Mouse (Mus musculus): ENCODE results near the gene Rtkn2.

The Rtkn2 gene

DNA sequence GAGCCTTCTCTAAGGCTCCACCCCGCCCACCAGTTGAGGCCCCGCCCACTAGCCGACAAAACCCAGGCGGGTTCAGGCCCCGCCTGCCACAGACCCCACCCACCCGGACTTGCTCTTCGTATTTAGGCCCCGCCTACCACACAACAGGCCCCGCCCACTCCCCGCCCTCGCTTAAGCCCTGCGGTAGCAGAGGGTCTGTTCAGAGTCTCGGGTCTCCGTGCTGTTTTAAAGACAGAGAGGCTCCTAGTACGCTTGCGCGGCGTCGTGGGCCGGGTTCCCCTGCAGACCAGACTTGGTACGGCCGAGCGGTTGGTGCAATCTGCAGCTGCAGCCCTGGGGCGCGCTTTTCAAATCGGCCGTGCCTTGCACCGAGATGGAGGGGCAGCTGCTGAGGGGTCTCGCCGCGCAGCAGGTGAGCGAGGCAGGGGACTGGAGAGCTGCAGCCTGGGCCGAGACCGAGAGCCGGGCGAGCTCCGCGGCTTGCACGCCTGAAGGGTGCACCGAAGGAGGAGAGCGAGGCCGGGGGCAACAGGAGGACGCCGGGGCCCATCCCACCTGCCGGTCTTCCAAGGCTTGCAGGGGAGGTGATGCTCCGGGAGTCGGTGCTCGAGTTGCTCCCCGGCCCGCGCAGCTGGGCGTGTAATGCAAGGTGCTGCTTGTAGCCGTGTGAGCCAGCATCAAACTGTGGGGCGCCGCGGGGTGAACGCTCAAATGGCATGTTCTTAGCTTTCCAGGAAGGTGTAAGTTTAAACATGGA is at the start of gene Rtkn2:
Gene Rtkn2 (plus strand): TSS at position 170 of the 757 bp plus-strand sequence.
- ATAC-seq (ENCODE audit: low TSS enrichment), result peak; percentile 91

DNA sequence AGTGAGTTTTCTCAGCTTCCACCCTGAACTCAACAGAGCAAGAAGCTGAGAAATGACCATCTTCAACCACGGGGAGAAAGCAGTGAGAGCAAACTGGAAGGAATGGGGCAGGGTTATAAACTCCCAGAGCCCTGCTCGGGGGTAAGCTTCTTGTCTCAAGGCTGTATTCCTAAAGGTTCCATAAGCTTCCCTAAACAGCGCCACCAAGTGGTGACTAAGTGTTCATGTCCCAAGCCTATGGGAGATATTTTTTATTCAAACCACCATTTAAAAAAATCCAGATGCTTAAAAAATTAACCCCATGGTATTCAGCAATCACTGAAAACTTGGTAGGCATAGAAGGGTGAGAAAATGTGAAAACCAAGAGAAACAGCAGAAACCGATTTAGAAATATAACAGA is 48.0 kb upstream of the Rtkn2 start:
- ATAC-seq (ENCODE audit: low TSS enrichment), result no peak

DNA sequence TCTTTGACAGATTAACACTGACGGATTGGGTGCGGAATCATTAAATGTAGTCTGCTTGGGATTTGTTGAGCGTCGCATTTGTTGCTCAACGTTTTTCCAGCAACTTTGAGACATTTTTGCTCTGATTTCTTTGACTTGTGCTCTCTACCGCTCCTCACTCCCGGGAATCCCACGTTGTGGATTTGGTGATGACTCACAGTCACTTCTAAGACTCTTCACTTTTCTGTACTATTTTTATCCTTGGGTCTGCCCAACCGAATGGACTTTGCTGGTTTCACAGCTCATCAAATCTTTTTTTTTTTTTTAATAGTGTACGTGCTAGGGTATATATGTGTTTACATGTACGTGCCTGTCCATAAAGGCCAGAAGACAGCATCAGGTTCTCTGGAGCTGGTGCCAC is 46.6 kb upstream of the Rtkn2 start:
- peak; percentile 69 for ATAC-seq (ENCODE audit: low TSS enrichment)

DNA sequence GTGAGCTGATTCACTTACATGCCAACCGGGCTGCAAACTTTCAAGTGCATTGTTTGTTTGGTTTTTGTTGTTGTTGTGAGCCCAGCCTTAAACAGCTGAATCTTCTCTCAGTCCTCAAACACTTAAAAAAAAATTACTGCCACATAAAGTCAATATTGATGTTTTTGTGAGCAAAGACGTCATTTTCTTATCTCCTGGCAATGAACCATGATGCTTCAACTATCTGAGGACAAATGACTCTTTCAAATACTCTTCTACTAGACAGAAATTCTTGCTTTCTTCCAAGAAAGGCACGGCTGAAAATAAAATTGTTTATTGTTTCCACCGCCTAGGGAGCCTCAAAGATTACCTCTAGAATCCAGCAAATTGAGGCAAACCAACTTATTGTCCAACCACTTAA is 42.4 kb upstream of the Rtkn2 start:
- no peak for ATAC-seq (ENCODE audit: low TSS enrichment)

DNA sequence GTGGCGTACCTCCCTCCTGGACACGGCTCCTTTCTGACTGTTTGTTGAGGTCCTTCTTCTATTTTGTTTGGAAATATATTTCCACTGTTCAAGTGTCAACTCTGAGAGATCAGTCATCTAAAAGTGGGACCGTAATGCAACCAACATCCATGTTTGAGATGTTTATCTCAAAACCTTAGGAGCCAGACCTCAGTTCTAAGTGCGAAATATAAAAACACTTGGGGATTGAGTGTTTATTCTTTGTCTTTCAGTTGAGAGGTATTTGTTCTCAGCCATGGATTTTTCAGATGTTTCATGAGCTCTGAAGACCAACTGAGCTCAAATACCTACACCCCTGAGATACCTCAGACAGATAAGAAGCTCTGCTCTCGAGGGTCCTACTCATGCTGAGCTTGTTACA is 41.6 kb upstream of the Rtkn2 start:
- ATAC-seq (ENCODE audit: low TSS enrichment), result no peak

DNA sequence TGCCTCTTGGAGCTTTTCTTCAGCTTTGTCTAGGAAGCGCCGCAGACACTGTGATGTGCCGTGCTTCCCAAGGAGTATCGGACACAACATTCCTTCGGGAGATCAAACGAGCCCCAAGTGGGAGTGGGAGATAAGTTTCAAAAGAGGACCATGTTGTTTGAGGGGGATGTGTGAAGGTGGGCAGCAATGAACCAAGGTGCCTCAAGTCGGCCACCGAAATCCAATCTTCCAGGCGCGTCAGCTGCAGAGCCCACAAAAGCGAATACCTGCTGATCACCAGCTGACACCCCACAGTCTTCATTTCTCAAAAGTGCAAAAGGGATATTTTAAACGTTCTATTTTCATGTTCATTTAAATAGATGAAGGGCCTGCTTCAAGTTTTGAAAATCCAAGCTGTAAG is 39.8 kb upstream of the Rtkn2 start:
- peak; percentile 81 for ATAC-seq (ENCODE audit: low TSS enrichment)

DNA sequence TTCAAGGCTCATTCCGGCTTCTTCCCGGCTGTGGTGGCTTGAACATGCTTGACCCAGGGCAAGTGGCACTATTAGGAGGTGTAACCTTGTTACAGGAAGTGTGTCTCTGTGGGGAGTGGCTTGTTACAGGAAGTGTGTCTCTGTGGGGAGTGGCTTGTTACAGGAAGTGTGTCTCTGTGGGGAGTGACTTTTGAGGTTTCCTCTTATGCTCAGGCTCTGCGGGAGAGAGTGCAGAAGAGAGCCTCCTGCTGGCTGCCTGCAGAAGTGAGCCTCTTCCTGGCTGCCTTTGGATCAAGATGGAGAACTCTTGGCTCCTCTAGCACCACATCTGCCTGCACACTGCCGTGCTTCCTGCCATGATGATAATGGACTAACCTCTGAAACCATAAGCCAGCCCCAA is 35.9 kb upstream of the Rtkn2 start:
- no peak for ATAC-seq (ENCODE audit: low TSS enrichment)

DNA sequence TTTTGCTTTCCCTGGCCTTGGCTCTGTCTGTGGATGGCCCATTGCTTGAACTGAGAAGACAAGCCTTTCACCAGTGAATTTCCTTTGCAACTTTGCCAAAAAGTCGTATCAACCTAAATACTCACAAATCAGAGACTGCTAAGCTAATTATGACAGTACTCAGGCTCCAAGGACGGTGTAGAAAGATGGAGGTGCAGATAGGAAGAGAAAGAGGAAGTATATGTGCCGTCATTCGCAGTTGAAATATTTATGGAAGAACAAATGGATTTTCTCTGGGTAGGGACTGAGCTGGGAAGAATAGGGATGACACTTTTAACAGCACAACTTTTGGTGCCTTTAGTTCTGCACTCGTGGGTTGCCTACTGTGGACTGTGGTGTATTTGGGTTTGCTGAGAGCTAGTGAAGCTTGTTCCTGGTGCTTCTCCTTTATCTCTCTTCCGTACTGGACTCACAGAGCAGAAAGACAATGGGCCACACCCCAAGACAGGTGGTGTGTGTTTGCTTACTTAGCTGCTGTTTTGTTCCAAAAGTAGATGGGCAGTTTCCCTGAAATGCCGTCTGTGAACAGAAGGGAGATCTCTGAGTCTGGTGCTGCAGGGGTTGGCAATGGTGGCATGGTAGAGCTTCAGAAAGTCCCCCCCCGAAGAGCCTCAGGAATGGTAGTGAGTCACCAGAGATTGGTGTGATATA is 29.2 kb upstream of the Rtkn2 start:
- no peak for ATAC-seq (ENCODE audit: low TSS enrichment)

DNA sequence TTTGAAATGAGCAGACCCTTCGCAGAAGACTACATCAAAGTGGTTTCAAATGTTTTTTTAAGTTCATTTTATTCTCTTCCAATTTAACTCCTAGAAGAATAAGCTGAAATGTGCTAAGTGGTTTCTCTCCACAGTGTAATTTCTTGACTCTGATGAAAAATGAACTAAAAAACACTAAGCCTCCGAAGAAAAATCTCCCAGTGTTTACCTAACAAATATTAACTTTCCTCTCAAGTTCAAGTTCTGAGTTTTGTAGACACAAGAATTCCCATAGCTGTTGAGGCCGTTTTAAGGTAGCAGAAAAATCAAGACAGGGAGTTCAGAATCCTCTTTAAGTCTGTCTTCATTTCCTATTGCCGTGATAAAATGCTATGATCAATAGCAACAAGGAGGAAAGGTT is 27.7 kb upstream of the Rtkn2 start:
- no peak for ATAC-seq (ENCODE audit: low TSS enrichment)

DNA sequence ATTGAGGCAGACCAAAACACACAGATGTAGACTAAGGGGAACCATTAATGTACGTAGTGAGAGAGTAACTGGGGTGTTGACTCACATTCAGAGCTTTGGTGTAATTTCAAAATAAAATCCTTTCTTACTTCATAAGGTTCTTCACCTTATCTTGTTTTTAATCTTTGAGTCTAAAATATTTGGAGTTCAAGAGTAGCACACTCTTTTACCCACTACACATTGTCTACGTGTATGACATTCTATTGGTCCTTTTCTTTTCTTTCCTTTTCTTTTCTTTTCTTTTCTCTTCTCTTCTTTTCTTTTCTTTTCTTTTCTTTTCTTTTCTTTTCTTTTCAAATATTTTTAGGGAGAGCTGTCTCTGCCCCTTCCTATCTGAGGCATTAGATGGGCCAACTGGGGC is 23.4 kb upstream of the Rtkn2 start:
- no peak for ATAC-seq (ENCODE audit: low TSS enrichment)

DNA sequence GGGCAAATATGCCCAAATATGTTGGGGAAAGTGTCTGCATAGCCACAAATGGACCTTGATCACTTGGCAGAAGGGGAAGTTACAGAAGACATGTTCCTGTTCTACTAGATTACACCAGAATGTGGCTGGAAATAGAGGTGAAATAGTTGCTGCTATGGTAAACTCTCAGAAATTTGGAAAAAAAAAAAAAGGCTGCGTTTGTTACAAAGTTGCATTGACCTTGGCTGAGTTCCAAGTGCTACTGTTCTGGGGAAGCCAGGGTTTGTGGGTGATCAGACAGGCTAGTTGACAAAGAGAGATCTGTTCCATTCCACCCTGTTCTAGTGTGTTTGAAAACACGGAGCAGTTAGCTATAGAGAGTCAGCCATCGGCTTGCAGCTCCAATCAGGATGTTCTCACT is 19.4 kb upstream of the Rtkn2 start:
- no peak for ATAC-seq (ENCODE audit: low TSS enrichment)

DNA sequence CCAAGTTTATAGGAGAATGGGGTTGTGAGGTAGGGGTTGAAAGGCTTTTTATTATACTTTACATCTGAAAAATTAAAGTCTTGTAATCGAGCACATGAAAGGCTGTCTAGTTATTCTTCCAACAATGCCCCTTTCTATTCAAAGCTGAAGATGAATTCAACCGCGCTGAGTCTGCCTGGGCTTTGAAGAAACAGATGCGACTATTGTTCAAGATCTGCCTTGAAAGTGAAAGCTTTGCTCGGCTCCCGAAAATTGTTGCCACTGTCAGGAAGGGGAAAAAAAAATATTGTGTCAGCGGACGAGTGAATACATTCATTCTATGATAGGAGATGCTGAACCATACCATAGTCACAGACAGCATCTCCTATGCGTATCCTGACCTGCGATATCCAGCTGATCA is 16.9 kb upstream of the Rtkn2 start:
- ATAC-seq (ENCODE audit: low TSS enrichment), result no peak

DNA sequence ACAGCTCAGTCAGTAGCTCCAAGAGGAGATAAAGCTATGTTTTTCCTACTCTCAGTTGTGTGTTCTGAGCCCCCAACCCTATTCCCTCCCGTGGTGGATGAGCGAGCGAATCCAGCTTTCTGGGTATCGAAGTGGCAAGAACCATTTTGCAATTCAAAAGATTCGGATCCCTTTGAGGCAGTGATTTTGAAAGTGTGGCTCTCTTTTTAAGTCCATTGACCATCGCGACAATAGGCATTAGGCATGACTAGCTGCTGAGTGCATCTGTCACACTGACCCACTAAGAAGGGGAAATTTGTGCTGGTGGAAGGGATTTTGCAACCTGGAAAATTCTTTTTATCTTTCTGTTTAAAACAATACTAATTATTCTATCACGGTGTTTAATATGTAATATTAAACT is 15.3 kb upstream of the Rtkn2 start:
- ATAC-seq (ENCODE audit: low TSS enrichment), result no peak

DNA sequence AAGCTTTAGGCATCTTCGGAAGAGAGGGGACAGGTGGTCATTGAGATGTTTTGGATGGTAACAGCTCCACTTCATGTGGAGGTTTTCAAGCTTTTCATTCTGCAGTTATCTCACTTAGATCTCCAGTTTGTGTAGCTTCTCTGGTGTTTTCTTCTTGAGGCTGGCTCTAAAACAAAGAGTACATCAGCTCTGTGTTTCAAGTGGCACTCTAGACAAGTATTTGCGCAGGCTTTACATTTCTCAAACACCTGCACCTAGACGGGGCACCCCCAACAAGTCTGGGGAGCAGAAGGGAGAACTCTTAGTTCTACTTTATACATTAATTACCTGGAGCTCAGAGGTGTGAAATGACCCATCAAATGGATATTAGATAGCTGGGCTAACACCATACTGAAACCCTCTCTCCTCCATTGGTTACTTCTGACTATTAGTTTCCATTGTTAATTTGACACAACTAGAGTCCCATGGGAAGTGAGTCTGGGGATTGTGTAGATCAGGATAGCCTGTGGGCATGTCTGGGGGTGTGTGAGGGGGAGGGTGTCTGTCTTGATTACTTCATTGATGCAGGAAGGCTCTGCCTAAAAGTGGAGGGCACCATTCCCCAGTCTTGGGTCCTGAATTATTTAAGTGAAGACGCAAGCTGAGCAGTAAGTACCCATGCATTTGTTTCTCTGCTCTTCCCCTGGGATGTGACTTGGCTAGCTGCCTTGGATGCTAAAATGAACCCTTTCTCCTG is 14.0 kb upstream of the Rtkn2 start:
- ATAC-seq (ENCODE audit: low TSS enrichment), result peak; percentile 27; the same call in 1 of the 2 replicates

DNA sequence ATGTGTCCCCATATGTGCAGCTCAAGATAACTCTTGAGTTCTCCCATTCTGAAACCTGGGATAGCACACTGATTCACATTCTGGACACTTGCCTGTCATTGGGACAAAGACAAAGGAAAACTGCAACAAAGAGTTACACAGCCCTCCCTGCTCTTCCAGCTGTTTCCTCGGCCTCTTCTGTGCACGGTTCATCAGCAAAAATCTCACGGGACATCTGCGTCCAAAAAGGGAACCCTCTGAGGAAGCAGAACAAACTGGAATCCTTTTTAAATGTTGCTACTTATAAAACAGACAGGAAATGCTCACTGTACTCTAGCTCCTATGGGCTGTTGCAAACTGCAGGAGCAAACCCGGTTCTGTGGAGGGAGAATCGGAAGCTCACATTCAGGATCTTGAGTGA is 13.3 kb upstream of the Rtkn2 start:
- peak; percentile 74 for ATAC-seq (ENCODE audit: low TSS enrichment)

DNA sequence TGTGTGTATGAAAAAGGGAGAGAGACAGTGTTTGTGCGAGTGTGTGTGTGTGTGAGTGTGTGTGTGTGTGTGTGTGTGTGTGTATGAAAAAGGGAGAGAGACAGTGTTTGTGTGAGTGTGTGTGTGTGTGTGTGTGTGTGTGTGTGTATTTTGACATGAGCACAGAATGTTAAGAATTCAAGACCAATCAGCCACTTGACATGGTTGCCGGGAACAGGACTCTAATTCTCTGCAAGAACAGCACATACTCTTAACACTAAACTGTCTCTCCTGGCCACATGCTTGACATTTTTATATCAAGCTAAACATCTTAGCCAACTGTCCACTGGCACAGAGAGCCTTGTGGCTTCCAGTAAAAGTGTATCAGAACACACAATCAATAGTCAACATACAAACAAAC is 12.4 kb upstream of the Rtkn2 start:
- no peak for ATAC-seq (ENCODE audit: low TSS enrichment)

DNA sequence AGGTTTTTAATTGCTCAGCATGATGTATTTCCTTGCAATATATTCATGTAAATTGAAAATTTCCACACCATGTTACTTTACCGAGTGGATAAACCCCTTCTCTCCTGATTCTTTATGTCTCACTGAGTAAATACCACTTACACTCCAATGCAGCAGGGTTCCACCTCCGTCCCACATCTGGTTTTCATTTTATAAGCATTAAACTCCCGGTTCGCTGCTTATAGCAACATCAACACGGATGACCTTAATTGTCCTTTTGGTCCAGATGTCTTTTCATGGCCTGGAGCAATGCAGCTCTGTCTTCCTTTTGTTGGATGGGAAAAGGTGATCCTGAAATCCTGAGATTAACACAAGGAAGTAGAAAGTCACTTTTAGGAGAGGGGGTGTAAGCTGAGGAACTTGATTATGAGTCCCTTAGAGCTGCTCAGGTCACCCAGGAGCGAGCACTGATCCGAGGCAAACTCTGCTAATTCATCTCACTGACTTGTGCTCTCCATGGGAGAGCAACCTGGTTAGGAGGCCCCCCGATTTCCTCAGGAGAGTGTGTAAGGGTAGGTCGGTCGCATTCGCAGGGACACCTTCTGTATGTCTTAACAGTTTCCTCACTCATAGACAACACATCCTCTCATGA is 8.1 kb upstream of the Rtkn2 start:
- no peak for ATAC-seq (ENCODE audit: low TSS enrichment)

DNA sequence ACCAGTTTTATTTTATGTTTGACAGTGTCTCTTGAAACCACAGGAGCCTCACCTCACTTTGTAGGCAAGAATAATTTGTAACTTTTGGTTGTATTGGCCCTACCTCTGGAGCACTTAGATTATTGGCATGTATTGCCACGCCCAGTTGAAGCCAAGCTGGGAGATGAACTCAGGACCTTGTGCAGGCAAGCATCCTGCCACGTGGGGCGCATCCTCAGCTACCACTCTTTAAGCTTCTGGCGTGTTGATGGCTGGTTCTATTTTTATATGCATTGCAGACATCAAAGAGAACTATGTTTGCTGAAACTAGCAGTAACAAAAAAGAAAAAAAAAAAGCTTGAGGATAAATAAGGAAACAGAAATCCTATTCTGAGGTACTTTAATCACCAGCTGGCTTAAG is 2.1 kb upstream of the Rtkn2 start:
- ATAC-seq (ENCODE audit: low TSS enrichment), result no peak

DNA sequence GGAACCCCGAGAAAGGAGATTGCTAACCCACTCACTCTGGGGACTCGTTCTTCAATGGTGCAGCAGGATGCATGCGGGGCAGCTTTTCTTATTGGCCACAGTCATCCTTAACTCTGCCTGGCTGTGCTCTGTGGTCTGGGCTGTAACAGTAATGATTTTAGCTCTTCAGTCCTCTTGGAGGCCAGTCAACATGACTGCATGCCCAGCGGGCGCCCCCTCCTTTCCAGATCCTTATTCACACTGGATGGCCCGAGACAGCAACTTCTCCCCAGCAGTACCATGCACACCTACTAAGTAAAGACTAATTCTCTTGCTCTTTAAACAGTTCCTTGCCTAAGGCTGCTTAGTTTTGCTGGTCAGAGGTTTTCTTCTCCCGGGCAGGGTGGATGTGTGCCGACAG is 4.4 kb downstream of the Rtkn2 start:
- no peak for ATAC-seq (ENCODE audit: low TSS enrichment)

DNA sequence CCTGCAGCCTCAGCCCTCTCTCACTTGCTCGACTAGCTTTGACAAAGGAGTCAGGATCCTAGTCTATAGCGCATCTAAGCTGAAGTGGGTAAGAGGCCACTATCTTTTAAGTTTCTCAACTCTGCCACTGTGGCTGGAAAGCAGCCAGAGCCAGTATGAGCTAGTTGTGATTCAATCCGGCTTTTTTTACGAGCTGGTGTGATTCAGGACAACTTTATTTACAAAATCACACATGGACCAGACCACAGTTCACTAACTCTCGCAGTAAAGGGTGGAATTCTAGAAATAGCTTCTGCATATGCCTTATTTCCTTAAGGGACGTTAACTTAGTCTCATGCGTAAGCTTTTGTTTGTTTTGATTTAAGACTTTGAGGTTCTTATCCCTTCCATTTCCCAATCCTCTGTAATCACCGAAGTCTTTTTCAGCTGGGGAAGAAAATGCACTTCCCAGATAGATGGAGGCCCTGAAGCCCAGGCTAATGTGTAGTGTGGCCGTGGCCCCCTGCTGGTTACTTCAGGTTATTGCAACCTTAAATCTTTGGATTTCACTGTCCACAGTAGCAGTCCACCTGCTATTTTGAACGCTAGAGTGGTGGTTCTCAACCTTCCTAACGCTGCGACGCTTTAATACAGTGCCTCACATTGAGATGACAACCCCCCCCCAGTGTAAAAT is 5.0 kb downstream of the Rtkn2 start:
- ATAC-seq (ENCODE audit: low TSS enrichment), result peak; percentile 84

DNA sequence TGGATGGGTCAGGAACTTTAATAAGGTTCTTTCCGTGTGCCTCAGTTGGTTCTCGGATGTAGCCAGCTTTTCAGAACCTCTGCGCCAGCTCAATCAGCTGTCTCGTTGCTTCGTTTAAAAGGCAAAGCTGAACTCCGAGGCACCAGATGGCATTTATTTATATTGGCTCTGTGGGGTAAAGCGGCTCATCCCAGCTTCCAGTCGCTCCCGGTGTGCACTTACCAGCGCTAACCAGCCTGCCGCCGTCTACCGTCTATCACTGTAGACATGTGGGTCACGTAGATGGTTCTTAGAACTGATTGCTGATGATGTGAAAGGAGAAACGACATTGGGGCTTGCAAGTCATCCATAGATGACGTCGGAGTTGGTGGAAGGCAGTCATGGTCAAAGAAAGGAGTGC is 5.7 kb downstream of the Rtkn2 start:
- ATAC-seq (ENCODE audit: low TSS enrichment), result peak; percentile 35

DNA sequence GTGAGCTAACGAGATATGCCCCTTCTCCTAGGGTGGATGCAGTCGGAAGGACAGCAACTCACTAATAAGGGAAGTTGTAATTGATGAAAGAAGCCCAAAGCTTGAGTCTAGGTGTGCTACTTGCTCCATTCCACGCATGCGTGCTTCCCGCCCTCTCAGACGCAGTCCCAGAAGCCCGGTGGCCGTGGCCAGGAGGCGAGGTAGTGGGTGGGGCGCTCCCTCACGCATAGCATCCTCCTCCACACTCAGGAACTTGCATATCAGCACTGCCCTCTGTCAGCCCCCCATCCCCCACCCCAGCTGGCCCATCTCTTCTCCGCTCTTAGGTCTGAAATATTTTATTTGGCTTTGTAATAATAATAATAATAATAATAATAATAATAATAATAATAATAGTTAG is 16.0 kb downstream of the Rtkn2 start:
- ATAC-seq (ENCODE audit: low TSS enrichment), result 0 out of 2 replicates have a peak, but pooled peaks have one; percentile 32

Data from frontal cortex, adult (tissue).